Mouse (Mus musculus): ENCODE data around the gene Uts2r. TPM values are rescaled to one million over a fixed set of nuclear protein-coding genes. Genes with fewer than 3 reads are reported as not detected.

Uts2r gene
- total and polyA plus RNA-seq, 3 experiments = not detected

- Histone ChIP-seq H3K27ac (ENCODE audit: control insufficient read depth, low read depth, low read length) (no peak overlapping the region), H3K36me3 (ENCODE audit: control insufficient read depth in 1 of 2, insufficient read depth in 2 of 2, low read length in 2 of 2) (no peaks in the 10 kb centered on the region), H3K9me3 (replicated peaks; ENCODE audit: insufficient read depth, low read length) (no peaks in the 10 kb centered on the region), H3K4me3 (ENCODE audit: control insufficient read depth in 1 of 2, insufficient read depth in 1 of 2, low read depth in 2 of 2, low read length in 2 of 2) (no peak overlapping the region), H3K79me2 (ENCODE audit: control insufficient read depth, insufficient read depth, low read length, poor library complexity) (no peaks in the 10 kb centered on the region), H3K27me3 (ENCODE audit: control insufficient read depth in 1 of 2, insufficient read depth in 2 of 2, low read length in 2 of 2) (no peaks in the 10 kb centered on the region), H3K4me1 (ENCODE audit: control insufficient read depth in 1 of 2, insufficient read depth in 2 of 2, low read length in 2 of 2) (no peaks in the 10 kb centered on the region), H3K9ac (ENCODE audit: control insufficient read depth, low read depth, low read length, poor library complexity, severe bottlenecking) (no peak overlapping the region)
- no peak for DNase-seq (ENCODE audit: low read depth, low spot score)
- TF ChIP-seq CTCF (IDR thresholded peaks at IDR 0.05 in 2 of 3, conservative IDR thresholded peaks at IDR 0.05 in 1 of 3; ENCODE audit: control insufficient read depth in 1 of 3, insufficient read depth in 1 of 3, low read depth in 2 of 3, low read length in 3 of 3, poor library complexity in 1 of 3, severe bottlenecking in 1 of 3) (no peak), E2F4 (IDR thresholded peaks at IDR 0.05; ENCODE audit: borderline replicate concordance, low read depth, low read length) (no peak), GABPA (IDR thresholded peaks at IDR 0.05; ENCODE audit: low read depth, low read length) (no peak), SIN3A (IDR thresholded peaks at IDR 0.05; ENCODE audit: low read length) (no peak), USF2 (IDR thresholded peaks at IDR 0.05; ENCODE audit: borderline replicate concordance in 1 of 2, insufficient read depth in 1 of 2, low read depth in 1 of 2, low read length in 2 of 2) (no peak), NELFE (IDR thresholded peaks at IDR 0.05; ENCODE audit: low read depth, low read length) (no peak), RCOR1 (IDR thresholded peaks at IDR 0.05; ENCODE audit: low read depth, low read length) (no peak), ETS1 (IDR thresholded peaks at IDR 0.05; ENCODE audit: low read depth, low read length) (no peak), MEF2A (IDR thresholded peaks at IDR 0.05; ENCODE audit: extremely low read depth, insufficient replicate concordance, low read depth, low read length, poor library complexity, severe bottlenecking) (no peak), MYC (IDR thresholded peaks at IDR 0.05; ENCODE audit: low read depth, low read length) (no peak), POLR2AphosphoS2 (IDR thresholded peaks at IDR 0.05; ENCODE audit: low read length) (no peak), USF1 (IDR thresholded peaks at IDR 0.05; ENCODE audit: low read depth, low read length) (no peak), TBP (IDR thresholded peaks at IDR 0.05; ENCODE audit: low read depth, low read length) (no peak), BHLHE40 (IDR thresholded peaks at IDR 0.05; ENCODE audit: borderline replicate concordance, low read depth, low read length) (no peak), ZMIZ1 (IDR thresholded peaks at IDR 0.05; ENCODE audit: low read depth, low read length) (no peak), POLR2A (IDR thresholded peaks at IDR 0.05; ENCODE audit: control insufficient read depth in 1 of 2, insufficient read depth in 1 of 2, low read depth in 1 of 2, low read length in 2 of 2, poor library complexity in 1 of 2) (no peak), EP300 (IDR thresholded peaks at IDR 0.05; ENCODE audit: low read depth in 1 of 2, low read length in 2 of 2) (no peak), JUND (IDR thresholded peaks at IDR 0.05; ENCODE audit: low read depth, low read length) (no peak), MAX (IDR thresholded peaks at IDR 0.05; ENCODE audit: low read length) (no peak)
Measured at GRCm38 (mm10) chr11:121193415-121193814, 33.3 kb downstream of the Uts2r start.

GRCm38 (mm10) chr11:121198622-121199021, 38.6 kb downstream of the Uts2r start:
- Histone ChIP-seq H3K27ac (ENCODE audit: control insufficient read depth, low read depth, low read length) (no peak overlapping the region), H3K27me3 (ENCODE audit: control insufficient read depth in 1 of 2, insufficient read depth in 2 of 2, low read length in 2 of 2) (no peaks in the 10 kb centered on the region), H3K9ac (ENCODE audit: control insufficient read depth, low read depth, low read length, poor library complexity, severe bottlenecking) (no peak overlapping the region), H3K4me1 (ENCODE audit: control insufficient read depth in 1 of 2, insufficient read depth in 2 of 2, low read length in 2 of 2) (peaks cover 0 to 2% of the 10 kb centered on the region in 2 experiments; a peak in 1 of 4 replicates), H3K79me2 (ENCODE audit: control insufficient read depth, insufficient read depth, low read length, poor library complexity) (no peaks in the 10 kb centered on the region), H3K36me3 (ENCODE audit: control insufficient read depth in 1 of 2, insufficient read depth in 2 of 2, low read length in 2 of 2) (no peaks in the 10 kb centered on the region), H3K9me3 (replicated peaks; ENCODE audit: insufficient read depth, low read length) (no peaks in the 10 kb centered on the region), H3K4me3 (ENCODE audit: control insufficient read depth in 1 of 2, insufficient read depth in 1 of 2, low read depth in 2 of 2, low read length in 2 of 2) (no peak overlapping the region)
- DNase-seq (ENCODE audit: low read depth, low spot score) = no peak
- TF ChIP-seq CHD2 (IDR thresholded peaks at IDR 0.05; ENCODE audit: low read length) (no peak), TBP (IDR thresholded peaks at IDR 0.05; ENCODE audit: low read depth, low read length) (no peak), TCF12 (IDR thresholded peaks at IDR 0.05; ENCODE audit: low read depth, low read length) (no peak), USF2 (IDR thresholded peaks at IDR 0.05; ENCODE audit: borderline replicate concordance in 1 of 2, insufficient read depth in 1 of 2, low read depth in 1 of 2, low read length in 2 of 2) (no peak)
